Mouse (Mus musculus) neutrophil, adult 5-6 weeks (primary cell): ENCODE data around the gene Ms4a18. TPM values are rescaled to one million over a fixed set of nuclear protein-coding genes. Genes with fewer than 3 reads are reported as not detected.
A peak's percentile ranks its signal among the peaks of the same experiment; 100 is the strongest.
"Not testable (repeated sequence)": the region's sequence is repeated elsewhere in the genome, so short reads cannot be mapped to it uniquely, and the experiment has no call there.

Source experiments
- ATAC-seq: fragments of 151-379, 151-347 bp; 2 replicates; pipeline ENCODE4 v1.8.0; 2017; ENCODE audit warnings: mild to moderate bottlenecking, moderate TSS enrichment; ENCODE audit not compliant: insufficient number of reproducible peaks, poor library complexity, low FRiP score, severe bottlenecking; ENCODE audit errors: extremely low read depth
- total RNA-seq: library from RNA; stranded (forward); fragments of 200-1000 nt; gene quantifications from 2 replicates; pipeline ENCODE4 v1.2.3, GENCODE M21; 2017

The Ms4a18 gene
- total RNA-seq = not detected in 2 replicates

DNA sequence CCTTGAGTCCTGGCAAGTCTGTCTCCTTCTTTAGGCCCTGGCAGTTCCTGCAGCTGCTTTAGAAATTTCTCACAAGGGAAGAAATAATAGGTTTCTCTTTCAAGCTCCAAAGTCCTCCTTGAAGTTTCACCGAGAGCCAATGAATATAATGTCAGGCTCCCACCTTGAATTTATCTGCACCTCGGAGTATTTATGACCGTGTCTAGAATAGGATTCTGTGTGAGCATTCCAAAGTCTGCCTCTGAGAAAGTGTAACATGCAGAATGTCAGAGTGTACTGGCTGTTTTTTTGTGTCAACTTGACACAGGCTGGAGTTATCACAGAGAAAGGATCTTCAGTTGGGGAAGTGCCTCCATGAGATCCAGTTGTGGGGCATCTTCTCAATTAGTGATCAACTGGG, at the start of gene Ms4a18:
TSS of gene Ms4a18 (minus strand) at position 141 of the 400 bp plus-strand sequence.
- no peak for ATAC-seq

DNA sequence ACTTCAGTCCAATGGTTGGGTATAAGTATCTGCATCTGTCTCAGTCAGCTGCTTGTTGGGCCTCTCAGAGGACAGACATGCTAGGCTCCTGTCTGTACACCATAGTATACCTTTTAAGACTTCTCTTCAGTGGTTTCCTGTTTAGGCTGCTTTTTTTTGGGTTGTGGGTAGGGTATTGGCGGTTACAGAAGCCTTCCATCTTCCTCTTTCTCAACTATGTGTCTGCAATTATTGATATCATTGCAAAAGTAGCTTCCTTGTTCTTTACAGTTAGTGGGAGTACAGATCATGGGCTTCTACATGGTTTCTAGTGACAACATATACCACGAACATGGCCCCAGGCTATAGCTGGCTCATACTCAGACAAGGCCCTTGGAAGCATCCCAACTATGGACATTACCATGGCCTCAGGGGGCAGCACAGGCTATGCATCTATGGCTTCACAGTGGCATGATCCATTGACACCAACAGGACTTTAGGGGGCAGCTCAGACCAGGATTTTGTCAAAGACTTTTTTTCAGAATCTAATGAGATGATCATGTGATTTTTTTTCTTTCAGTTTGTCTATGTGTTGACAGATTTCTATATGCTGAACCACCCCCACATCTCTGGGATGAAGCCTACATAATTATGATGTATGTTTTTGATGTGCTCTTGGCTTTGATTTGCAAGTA, 47.5 kb upstream of the Ms4a18 start:
- ATAC-seq = peak; percentile 77

DNA sequence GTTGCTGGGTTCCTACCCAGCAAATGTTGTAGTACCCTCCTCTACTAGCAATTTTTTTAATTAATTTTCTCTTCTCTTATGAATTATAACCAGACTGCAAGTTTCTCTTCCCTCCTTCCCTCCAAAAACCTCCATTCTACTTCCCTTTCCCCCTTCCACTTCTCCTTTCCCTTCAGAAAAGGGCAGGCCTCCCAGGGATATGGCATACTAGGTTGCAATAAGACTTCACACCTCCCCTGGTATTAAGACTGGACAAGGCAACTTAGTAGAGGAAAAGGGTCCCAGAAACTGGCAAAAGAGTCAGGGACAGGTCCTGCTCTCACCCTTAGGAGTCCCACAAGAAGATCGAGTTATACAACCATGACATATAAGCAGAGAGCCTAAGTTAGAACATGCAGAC, 43.1 kb upstream of the Ms4a18 start:
- no peak for ATAC-seq

DNA sequence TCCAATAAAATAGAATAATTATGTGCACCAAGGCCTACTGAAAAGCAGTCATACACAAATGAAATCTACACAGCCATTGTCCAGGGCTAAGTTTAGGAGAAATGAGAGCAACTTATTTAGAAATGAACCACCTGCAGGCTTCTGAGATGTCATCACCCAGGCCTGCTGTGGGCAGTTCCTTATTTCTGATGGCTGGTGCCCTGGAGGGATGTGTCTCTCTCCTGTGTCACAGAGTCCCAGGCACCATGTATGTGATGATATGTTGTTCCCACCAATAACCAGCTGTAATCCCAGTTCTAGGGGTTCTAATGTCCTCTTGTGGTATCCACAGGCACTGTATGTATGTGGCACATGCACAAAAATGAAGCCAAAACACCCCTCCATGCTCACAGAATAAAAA, 42.1 kb upstream of the Ms4a18 start:
- no peak for ATAC-seq

DNA sequence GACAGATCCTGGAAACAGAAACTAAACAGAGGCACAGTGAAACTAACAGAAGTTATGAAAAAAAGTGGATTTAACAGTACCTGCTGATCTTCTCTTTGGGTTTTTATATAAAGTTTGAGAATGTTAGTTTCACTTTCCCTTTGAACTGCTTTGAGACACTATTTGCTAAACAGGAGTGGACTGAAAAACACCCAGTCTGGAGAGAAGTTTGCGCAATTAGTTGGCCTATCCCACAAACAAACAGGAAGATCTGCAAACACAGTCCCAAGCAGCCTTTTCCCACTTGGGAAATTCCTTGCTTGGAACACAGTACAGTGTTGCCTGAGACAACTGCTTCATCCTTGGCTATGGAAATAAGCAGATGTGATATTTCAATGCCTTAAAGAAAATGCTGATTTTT, 37.9 kb upstream of the Ms4a18 start:
- not testable (repeated sequence) for ATAC-seq

DNA sequence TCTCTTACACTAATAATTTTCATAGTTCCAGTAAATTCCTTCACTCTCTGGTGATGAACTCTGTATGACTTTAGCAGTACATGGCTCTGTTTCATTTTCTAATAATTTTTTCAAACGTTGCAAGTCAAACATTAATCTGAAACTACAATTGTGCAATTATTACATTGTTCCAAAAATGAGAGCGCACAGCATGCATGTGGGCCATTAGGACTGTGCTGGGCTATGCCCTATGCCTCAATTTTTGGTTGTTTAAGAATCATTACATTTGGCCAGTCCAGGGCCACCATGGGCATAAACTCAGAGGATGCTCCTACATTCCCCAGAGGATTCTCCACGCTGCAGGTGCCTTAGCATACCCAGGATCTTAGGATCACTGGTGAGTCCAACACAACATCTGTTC, 35.4 kb upstream of the Ms4a18 start:
- ATAC-seq = no peak

DNA sequence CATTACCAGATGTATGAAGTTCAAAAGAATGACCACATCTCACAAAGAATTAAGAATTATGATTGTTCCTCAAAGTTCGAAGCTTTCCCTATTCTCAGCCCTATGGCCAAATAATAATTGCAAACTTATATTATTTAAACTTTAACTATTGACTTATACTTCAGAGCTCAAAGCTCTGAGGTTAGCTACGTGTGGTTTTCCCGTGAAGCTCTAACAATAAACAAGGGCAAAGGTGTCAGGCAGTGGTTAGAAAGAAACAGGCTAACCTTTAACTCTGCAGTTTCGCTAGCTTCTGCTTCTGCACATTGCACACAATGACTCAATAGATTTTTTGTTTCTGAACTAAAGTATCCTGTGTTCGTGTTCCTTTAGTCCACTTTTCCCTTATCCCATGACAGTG, 35.0 kb upstream of the Ms4a18 start:
- no peak for ATAC-seq

DNA sequence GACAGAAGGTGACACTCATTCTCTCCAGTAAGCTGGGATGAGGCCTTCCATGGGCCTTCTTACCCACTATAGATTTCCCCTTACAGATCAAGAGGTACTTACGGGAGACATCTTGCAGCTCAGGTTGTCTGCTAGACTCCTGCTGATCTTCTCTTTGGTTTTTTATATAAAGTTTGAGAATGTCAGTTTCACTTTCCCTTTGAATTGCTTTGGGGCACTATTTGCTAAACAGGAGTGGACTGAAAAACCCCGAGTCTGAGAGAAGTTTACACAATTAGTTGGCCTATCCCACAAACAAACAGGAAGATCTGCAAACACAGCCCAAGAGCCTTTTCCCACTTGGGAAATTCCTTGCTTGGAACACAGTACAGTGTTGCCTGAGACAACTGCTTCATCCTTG, 32.5 kb upstream of the Ms4a18 start:
- no peak for ATAC-seq

DNA sequence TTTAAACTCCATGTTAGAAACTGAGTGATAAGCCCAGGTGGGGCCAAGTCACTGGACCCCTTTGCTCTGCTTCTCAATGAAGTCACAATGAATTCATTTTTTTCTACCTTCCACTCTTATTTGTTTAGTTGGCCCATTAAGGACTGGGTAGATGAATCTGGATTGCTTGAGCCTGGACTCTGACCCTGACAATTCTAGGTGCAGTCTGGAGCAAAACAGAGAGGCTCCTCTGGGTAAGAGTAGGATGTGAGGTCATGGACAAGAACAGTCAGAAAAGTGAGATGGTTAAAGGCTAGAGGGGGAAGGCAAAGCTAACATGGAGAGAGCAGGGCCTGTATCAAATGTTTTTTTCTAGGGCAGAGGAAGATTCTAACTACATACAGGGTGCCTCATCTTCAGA, 31.6 kb upstream of the Ms4a18 start:
- ATAC-seq = no peak

DNA sequence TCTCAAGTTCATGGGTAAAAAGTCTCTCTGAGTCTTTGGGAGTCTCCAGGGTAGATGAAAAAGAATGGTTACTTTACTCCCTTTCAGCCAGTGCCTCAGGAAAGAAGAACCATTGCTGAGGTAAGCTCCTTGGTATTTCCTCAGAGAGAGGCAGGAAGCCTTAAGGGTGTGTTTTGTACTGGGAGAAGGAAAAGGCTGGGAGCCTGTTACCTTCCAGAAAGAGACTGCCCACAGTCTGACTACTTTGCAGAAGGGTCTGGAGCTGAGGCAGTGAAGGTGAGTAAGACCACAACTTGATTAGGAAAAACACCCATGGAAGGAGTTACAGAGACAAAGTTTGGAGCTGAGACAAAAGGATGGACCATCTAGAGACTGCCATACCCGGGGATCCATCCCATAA, 30.7 kb upstream of the Ms4a18 start:
- no peak for ATAC-seq

DNA sequence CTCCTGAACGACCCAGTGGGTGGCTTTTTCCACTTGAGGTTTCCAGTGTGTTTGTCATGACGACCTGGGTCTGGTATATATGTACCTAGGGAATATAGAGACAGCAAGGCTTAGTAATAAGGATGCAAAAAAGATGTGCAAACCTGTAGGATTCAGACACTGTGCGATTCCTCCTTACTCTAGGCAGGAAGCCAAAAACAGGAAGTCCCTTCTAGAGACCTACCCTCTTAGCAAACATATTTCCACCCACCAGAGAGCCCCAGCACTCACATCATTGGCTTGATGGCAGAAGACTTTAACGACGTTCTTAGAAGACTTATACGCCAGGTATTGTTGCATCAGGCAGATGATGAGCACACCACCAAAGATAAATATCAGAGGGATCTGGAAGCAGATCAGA, 30.2 kb upstream of the Ms4a18 start:
- ATAC-seq = peak; percentile 77

DNA sequence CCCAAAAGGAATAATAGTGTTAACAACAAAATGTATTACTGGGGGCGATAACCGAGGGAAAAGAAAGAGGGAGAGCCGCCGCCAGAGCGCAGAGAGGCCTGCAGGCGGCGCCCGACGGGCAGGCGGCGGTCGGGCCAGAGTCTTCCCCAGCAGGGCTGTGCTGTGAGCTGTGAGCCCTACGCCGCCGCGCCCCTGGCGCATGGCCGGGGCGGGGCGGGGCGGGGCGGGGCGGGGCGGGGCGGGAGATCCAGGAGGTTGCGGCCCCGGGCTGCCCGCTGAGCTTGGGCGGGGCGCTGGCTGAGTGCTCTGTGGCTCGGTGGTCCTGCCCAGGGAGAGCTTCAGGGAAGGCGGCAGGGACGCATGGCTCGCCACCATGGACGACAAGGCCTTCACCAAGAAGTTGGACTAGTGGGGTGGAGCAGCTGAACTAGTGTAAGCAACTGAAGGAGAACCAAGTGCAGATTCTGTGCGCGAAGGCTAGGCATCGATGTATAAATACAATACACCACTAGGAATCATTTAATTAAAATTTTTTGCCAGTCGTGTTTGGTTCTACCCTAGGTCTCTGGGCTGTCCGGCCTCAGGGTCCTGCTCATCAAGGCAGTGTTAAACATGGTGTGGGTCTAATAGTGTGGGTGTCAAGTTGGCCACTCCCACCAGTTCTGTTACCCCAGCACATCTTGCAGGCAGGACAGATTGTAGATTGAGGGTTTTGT, 27.3 kb upstream of the Ms4a18 start:
- peak; percentile 87 for ATAC-seq

DNA sequence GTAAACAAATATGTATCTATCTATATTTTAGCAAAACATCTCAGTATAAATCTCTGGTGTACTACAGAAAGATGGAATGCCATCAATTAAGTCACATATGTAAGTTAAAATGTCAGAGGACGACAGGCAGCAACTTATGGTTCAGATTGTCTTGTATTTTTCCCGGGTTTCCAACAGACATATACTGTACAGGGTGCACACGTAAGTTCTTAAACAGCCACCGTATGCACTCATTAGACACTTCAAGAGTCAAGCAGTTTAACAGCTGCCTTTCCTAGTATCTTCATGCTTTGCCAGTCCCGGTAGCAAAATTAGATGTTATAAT, 26.8 kb upstream of the Ms4a18 start:
- ATAC-seq = no peak

DNA sequence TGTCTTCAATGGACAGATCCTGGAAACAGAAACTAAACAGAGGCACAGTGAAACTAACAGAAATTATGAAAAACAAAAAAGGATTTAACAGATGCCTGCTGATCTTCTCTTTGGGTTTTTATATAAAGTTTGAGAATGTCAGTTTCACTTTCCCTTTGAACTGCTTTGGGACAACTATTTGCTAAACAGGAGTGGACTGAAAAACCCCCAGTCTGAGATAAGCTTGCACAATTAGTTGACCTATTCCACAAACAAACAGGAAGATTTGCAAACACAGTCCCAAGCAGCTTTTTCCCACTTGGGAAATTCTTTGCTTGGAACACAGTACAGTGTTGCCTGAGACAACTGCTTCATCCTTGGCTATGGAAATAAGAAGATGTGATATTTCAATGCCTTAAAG, 19.7 kb upstream of the Ms4a18 start:
- no peak for ATAC-seq

DNA sequence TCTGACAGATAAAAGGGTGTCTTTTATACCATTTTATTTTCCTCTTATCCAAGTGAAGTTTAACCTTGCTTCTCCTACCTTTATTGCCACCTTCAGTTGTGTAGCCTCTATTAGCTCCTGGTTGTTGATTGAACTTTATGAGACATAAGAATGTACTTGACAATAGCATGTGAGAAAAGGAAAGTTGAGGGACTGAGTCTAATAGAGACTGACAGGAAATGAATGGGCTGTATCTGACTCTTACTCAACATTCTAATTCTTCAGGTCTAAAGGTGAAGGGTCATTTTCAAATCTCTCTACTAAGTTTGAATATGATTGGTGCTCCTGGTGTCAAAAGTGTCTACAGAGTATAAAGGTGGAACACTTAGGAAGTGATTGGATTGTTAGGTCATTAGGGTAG, 4.6 kb upstream of the Ms4a18 start:
- ATAC-seq = no peak

DNA sequence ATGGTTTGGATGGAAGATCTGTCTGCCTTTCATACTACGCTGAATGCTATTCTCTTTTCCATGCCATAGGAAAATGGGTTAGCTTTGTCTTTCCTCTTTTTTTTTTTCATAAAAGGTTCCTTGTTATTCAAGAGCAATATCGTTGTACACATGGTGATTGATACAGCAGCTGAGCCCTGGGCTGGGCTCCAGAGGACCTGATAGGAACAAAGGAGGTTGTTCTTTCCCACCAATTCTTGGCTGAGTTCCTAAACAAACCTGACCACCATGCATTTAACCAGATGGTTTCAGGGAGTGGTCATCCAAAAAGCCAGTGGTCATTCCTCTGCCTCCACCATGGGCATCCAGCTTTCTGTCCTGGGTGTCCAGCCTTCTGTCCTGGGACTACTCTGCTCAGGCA, 580 bp downstream of the Ms4a18 start:
- no peak for ATAC-seq

DNA sequence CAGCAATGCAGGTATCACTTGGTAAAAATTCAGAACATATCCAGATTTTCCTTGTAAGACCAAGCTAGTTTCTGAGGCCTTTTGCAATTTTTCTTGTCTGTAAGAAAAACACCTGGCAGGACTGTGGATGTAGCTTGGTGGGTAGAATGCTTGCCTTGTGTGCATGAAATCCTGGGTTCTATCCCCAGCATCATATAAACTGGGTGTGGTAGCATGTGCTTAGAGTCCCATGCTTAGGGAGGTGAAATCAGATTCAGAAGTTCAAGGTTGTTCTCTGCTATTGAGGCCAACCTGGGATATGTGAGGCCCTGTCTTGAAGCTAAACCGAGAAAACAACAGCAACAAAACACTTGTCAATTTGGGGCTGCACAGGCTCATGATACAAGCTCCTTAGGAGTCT, 1.8 kb downstream of the Ms4a18 start:
- ATAC-seq = no peak

DNA sequence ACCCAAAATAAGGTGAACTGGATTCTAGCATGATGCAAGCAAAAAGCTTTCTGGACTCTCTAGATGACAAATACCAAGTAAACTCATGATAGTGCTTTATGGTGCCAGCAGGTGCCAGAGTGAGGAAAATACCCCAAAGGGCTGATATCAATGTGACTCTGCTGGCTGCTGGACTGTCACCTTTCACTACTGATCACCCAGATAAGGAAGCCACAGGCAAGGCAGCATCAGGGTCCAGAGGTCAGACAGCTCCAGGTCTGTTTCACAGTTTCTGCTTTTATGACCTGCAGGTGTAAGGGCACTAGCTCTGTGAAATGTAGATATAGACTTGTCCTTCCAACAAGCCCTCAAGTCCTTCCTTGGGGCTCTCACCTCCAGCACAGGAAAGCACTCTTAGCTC, 2.4 kb downstream of the Ms4a18 start:
- ATAC-seq = no peak

DNA sequence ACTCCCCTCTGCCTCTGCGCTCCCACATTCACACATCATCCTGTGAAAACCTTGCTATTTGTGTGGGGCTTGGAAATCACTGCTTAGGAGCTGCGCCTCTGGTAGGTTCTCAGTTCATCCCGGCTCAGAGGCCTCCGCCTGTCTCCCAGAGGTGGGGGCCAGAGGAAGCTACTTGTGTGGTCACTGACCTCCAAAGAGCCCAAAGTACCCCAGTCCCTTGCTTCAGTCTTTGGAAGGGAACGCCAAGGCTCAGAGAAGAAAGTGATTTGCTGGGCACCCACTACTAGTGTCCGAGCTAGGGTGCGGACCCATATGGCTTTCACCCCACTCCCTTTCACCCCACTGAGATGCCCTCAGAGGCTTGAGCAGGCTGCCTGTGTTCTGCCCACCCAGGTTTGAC, 24.7 kb downstream of the Ms4a18 start, which contains the start of gene Ms4a15:
TSS of gene Ms4a15 (minus strand) at position 101 of the 400 bp plus-strand sequence.
- ATAC-seq = no peak

DNA sequence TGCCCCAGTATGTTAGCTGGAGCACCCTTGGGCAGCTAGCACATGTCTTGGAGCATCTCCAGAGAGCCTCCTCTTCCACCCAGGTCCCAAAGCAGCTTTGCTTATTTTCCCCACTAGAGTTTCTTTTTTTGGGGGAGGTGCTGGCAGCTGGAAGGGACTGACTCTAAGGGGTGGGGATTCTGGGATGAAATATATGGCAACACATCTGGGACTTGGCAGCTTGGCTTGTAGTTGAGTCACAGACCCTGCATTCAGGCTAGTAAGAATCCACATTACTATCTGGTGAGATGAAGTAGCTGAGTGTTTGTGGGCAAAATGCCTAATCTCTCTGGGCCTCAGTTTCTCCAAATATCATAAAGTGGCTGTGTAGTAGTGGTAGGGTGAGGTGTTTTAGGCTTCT, 25.9 kb downstream of the Ms4a18 start:
- no peak for ATAC-seq

DNA sequence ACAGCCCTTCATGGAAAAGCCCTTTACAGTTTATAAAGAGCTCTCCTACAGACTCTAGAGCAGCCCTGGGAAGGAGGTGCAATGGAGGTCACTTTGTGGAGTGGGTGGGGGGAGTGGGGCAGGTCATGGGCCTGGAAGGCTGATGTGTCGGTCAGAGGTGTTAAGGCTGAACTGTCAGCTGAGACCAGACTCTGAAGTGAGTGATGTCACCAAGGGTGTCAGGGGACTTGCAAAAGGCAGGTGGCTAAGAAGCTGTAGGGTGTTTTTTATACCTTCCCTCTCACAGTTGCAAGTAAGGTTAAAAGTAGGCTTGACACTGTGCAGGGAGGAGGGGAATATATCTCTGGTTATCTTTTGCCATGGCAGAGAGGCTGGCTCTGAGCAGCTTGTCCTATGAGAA, 27.1 kb downstream of the Ms4a18 start:
- no peak for ATAC-seq
